Comparison of ENCODE assay signal across 8 mouse cellular contexts in genomic region chr10:31445291-31446124, GRCm38 (mm10). TPM values are rescaled to one million over a fixed set of nuclear protein-coding genes. Genes with fewer than 3 reads are reported as not detected.
DNase-seq lines count a peak whose midpoint lies in the region; ATAC-seq and TF ChIP-seq lines count a peak whose summit lies in the region.

Gene Tpd52l1 (minus strand): TSS chr10:31445958.

- H3K27me3 ChIP-seq in heart, embryonic 12.5 days (replicated peaks): no peaks in the 10 kb centered on the region
- no peaks in the 10 kb centered on the region for H3K27me3 ChIP-seq in kidney, embryonic 16.5 days (ENCODE audit: insufficient read depth, low read length)
- H3K27me3 ChIP-seq in limb, embryonic 15.5 days: no peaks in the 10 kb centered on the region
- no peaks in the 10 kb centered on the region for H3K27me3 ChIP-seq in midbrain, postnatal 0 days (ENCODE audit: insufficient read depth, low read length)
- no peaks in the 10 kb centered on the region for H3K27me3 ChIP-seq in stomach, embryonic 15.5 days (replicated peaks)

- DNase-seq in spleen, adult 18-20 months: peak; percentile 10 to 19
- DNase-seq in spleen, adult 12 weeks (ENCODE audit: low spot score): no peak
- DNase-seq in fibroblast of lung, adult 2 months (ENCODE audit: low read depth): peak; percentile 34
- DNase-seq in midbrain, postnatal 0 days (ENCODE audit: low spot score): peak; percentile 91

- no peak within 1 kb of the TSS for H3K27ac ChIP-seq in heart, embryonic 12.5 days (ENCODE audit: poor library complexity, severe bottlenecking)
- peak within 1 kb of the TSS; percentile 32; the same call in 1 of the 2 replicates for H3K27ac ChIP-seq in kidney, embryonic 16.5 days (ENCODE audit: low read length)
- H3K27ac ChIP-seq in limb, embryonic 15.5 days: peak within 1 kb of the TSS; percentile 29; the same call in 1 of the 2 replicates
- no peak within 1 kb of the TSS for H3K27ac ChIP-seq in midbrain, postnatal 0 days (ENCODE audit: low read depth, low read length)
- no peak within 1 kb of the TSS for H3K27ac ChIP-seq in stomach, embryonic 15.5 days

- H3K4me3 ChIP-seq in heart, embryonic 12.5 days: peak within 1 kb of the TSS; percentile 69
- peak within 1 kb of the TSS; percentile 57 for H3K4me3 ChIP-seq in kidney, embryonic 16.5 days (ENCODE audit: low read length)
- H3K4me3 ChIP-seq in limb, embryonic 15.5 days: peak within 1 kb of the TSS; percentile 62
- H3K4me3 ChIP-seq in midbrain, postnatal 0 days (ENCODE audit: low read depth, low read length): peak within 1 kb of the TSS; percentile 61
- peak within 1 kb of the TSS; percentile 60 for H3K4me3 ChIP-seq in stomach, embryonic 15.5 days (replicated peaks)

- H3K36me3 ChIP-seq in heart, embryonic 12.5 days: no peaks in the 10 kb centered on the region
- no peaks in the 10 kb centered on the region for H3K36me3 ChIP-seq in kidney, embryonic 16.5 days (ENCODE audit: insufficient read depth, low read length)
- no peaks in the 10 kb centered on the region for H3K36me3 ChIP-seq in limb, embryonic 15.5 days
- no peaks in the 10 kb centered on the region for H3K36me3 ChIP-seq in midbrain, postnatal 0 days (ENCODE audit: insufficient read depth, low read length)
- H3K36me3 ChIP-seq in stomach, embryonic 15.5 days: no peaks in the 10 kb centered on the region

- peak; percentile 95 for TF ChIP-seq CTCF in midbrain, postnatal 0 days (IDR thresholded peaks at IDR 0.05)

- peaks cover 13% of the 10 kb centered on the region for H3K4me1 ChIP-seq in heart, embryonic 12.5 days (replicated peaks)
- H3K4me1 ChIP-seq in kidney, embryonic 16.5 days (ENCODE audit: insufficient read depth, low read length): no peaks in the 10 kb centered on the region
- 0 out of 2 replicates have a peak, but pooled peaks cover 6% of the 10 kb centered on the region for H3K4me1 ChIP-seq in limb, embryonic 15.5 days
- H3K4me1 ChIP-seq in midbrain, postnatal 0 days (ENCODE audit: insufficient read depth, low read length): no peaks in the 10 kb centered on the region
- no peaks in the 10 kb centered on the region for H3K4me1 ChIP-seq in stomach, embryonic 15.5 days

- ATAC-seq in heart, embryonic 12.5 days (ENCODE audit: insufficient number of reproducible peaks, low FRiP score): peak; percentile 94
- peak; percentile 99 for ATAC-seq in kidney, embryonic 16.5 days (ENCODE audit: low FRiP score, low TSS enrichment)
- ATAC-seq in limb, embryonic 15.5 days (ENCODE audit: insufficient number of reproducible peaks, low FRiP score, low TSS enrichment, low read depth): peak; percentile 95
- ATAC-seq in midbrain, postnatal 0 days (ENCODE audit: low FRiP score): peak; percentile 98
- peak; percentile 94 for ATAC-seq in stomach, embryonic 15.5 days (ENCODE audit: insufficient read depth, low FRiP score, low read depth)

- no peaks in the 10 kb centered on the region for H3K9me3 ChIP-seq in heart, embryonic 12.5 days (replicated peaks)
- no peaks in the 10 kb centered on the region for H3K9me3 ChIP-seq in kidney, embryonic 16.5 days (ENCODE audit: low read length)
- H3K9me3 ChIP-seq in limb, embryonic 15.5 days: no peaks in the 10 kb centered on the region
- H3K9me3 ChIP-seq in midbrain, postnatal 0 days (ENCODE audit: low read length): no peaks in the 10 kb centered on the region
- no peaks in the 10 kb centered on the region for H3K9me3 ChIP-seq in stomach, embryonic 15.5 days

- peak within 1 kb of the TSS; percentile 62 for H3K9ac ChIP-seq in heart, embryonic 12.5 days
- H3K9ac ChIP-seq in kidney, embryonic 16.5 days (replicated peaks; ENCODE audit: low read length): peak within 1 kb of the TSS; percentile 71
- peak within 1 kb of the TSS; percentile 34 for H3K9ac ChIP-seq in limb, embryonic 15.5 days
- peak within 1 kb of the TSS; percentile 62 for H3K9ac ChIP-seq in midbrain, postnatal 0 days (replicated peaks; ENCODE audit: low read length, poor library complexity, severe bottlenecking)
- H3K9ac ChIP-seq in stomach, embryonic 15.5 days: peak within 1 kb of the TSS; percentile 6; the same call in 1 of the 2 replicates

- H3K4me2 ChIP-seq in heart, embryonic 12.5 days: peak within 1 kb of the TSS; percentile 78
- H3K4me2 ChIP-seq in kidney, embryonic 16.5 days (replicated peaks; ENCODE audit: low read depth, low read length): peak within 1 kb of the TSS; percentile 72
- H3K4me2 ChIP-seq in limb, embryonic 15.5 days: peak within 1 kb of the TSS; percentile 88
- peak within 1 kb of the TSS; percentile 91 for H3K4me2 ChIP-seq in midbrain, postnatal 0 days (ENCODE audit: low read depth, low read length, poor library complexity, severe bottlenecking)
- H3K4me2 ChIP-seq in stomach, embryonic 15.5 days: peak within 1 kb of the TSS; percentile 77

- 1% methylated on average over 59 of the region's 59 CpGs for WGBS in heart, embryonic 12.5 days
- WGBS in kidney, embryonic 16.5 days: 1% methylated on average over 59 of the region's 59 CpGs
- WGBS in limb, embryonic 15.5 days: 1% methylated on average over 59 of the region's 59 CpGs
- WGBS in midbrain, postnatal 0 days: 1% methylated on average over 59 of the region's 59 CpGs
- 1% methylated on average over 58 of the region's 59 CpGs for WGBS in stomach, embryonic 15.5 days

RNA-seq across cellular contexts. Expression of gene Tpd52l1, which starts in this region (rescaled TPM):
- 16.3 and 16.5 TPM in 2 replicates for polyA plus RNA-seq in heart, embryonic 12.5 days (2016; fragmentation: Nextera tagmentation; extraction: Ambion mirVana)
- polyA plus RNA-seq in kidney, embryonic 16.5 days (2015; fragmentation: Nextera tagmentation; extraction: Ambion mirVana): 31.7 and 35.8 TPM in 2 replicates
- polyA plus RNA-seq in limb, embryonic 15.5 days (2015; fragmentation: Nextera tagmentation; extraction: Ambion mirVana): 33.4 and 34.5 TPM in 2 replicates
- 30.1 and 30.2 TPM in 2 replicates for total RNA-seq in midbrain, postnatal 0 days (2014; rRNA removed)
- 82.7 and 87.9 TPM in 2 replicates for polyA plus RNA-seq in midbrain, postnatal 0 days (2015; fragmentation: Nextera tagmentation; extraction: Ambion mirVana)
- polyA plus RNA-seq in stomach, embryonic 15.5 days (2015; fragmentation: Nextera tagmentation; extraction: Ambion mirVana): 15.9 and 19.3 TPM in 2 replicates

Comparison
In these comparisons a context has a peak if more than half of its experiments do, and no peak if none do; other contexts are left out.
1. H3K27ac ChIP-seq: peak in kidney, embryonic 16.5 days (single experiment) and limb, embryonic 15.5 days (single experiment); none in heart, embryonic 12.5 days (single experiment), midbrain, postnatal 0 days (single experiment) and stomach, embryonic 15.5 days (single experiment).
2. H3K9ac ChIP-seq: peak in every context shown above with its lines; median percentile 71 in kidney, embryonic 16.5 days; 62 in heart, embryonic 12.5 days; 62 in midbrain, postnatal 0 days; 34 in limb, embryonic 15.5 days; 6 in stomach, embryonic 15.5 days.
3. Peak in every context shown above with its lines, with median percentiles within 50 percentile points of each other: ATAC-seq, H3K4me2 ChIP-seq and H3K4me3 ChIP-seq.